Mouse (Mus musculus) kidney, embryonic 15.5 days (tissue): ENCODE data around the gene Slc2a2. TPM values are rescaled to one million over a fixed set of nuclear protein-coding genes. Genes with fewer than 3 reads are reported as not detected.

ENCODE experiments used
- ATAC-seq: fragments of 200-750 bp; cut with Nextera tagmentation; replicated peaks from 2 replicates; pipeline ENCODE4 v1.8.0; 2017; ENCODE audit warnings: moderate TSS enrichment; ENCODE audit not compliant: low FRiP score
- H3K27ac ChIP-seq: fragments of 300-500 bp; sonication (generic); 2 replicates; pipeline ENCODE4 v1.5.1; 2015; ENCODE audit warnings: mild to moderate bottlenecking, inconsistent platforms
- H3K27me3 ChIP-seq: fragments of 300-500 bp; sonication (generic); 2 replicates; pipeline ENCODE4 v1.6.1; 2015; ENCODE audit warnings: inconsistent platforms
- H3K36me3 ChIP-seq: fragments of 300-500 bp; sonication (generic); 2 replicates; pipeline ENCODE4 v1.6.1; 2015; ENCODE audit warnings: inconsistent platforms
- H3K4me1 ChIP-seq: fragments of 300-500 bp; sonication (generic); 2 replicates; pipeline ENCODE4 v1.6.1; 2015; ENCODE audit warnings: inconsistent platforms
- H3K4me2 ChIP-seq: fragments of 300-500 bp; sonication (generic); 2 replicates; pipeline ENCODE4 v1.6.1; 2015; ENCODE audit warnings: moderate library complexity, mild to moderate bottlenecking, inconsistent platforms
- H3K4me3 ChIP-seq: fragments of 300-500 bp; sonication (generic); replicated peaks from 2 replicates; pipeline ENCODE4 v1.5.1; 2015; ENCODE audit warnings: mild to moderate bottlenecking, inconsistent platforms
- H3K9ac ChIP-seq: fragments of 300-500 bp; sonication (generic); 2 replicates; pipeline ENCODE4 v1.6.1; 2015; ENCODE audit warnings: mild to moderate bottlenecking, inconsistent platforms
- H3K9me3 ChIP-seq: fragments of 300-500 bp; sonication (generic); replicated peaks from 2 replicates; pipeline ENCODE4 v1.6.1; 2016; ENCODE audit warnings: inconsistent platforms
- WGBS: fragments of 180-500 bp; shearing (Covaris S2); methylation state at CpG from one replicate; pipeline ENCODE4 v1.1.7; 2015; ENCODE audit warnings: mixed read lengths; 5-methylcytosine and 5-hydroxymethylcytosine counted together
- polyA plus RNA-seq: library from polyadenylated mRNA; unstranded; fragments of >200 nt; fragmentation: Nextera tagmentation; extraction: Ambion mirVana; gene quantifications from 2 replicates; pipeline ENCODE4 v1.2.1, GENCODE M21; 2015

Slc2a2 gene
- 16.8 and 18.8 TPM in 2 replicates for polyA plus RNA-seq

DNA sequence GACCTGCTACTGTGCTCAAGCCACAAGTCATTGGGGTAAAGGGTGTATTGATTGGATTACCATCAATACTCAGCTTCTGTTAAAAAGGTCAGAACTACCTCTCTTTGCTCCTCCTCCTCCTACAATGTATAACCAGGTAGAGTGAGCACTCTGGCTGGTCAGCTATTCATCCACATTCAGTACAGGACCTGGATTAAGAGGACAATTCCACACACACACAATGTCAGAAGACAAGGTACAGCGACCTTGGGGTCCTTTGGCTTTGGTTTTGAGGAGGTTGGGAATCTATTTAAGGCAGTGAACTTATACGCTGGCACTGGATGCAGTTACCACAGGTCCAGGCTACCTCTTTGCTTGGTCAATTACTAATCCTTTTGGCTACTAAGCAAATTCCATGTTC is at the start of gene Slc2a2:
Gene Slc2a2 (plus strand): TSS at position 107 of the 400 bp plus-strand sequence.
- H3K27ac ChIP-seq = no peak within 1 kb of the TSS; the same call in 1 of the 2 replicates

GRCm38 (mm10) chr3:28652574-28652973 is 45.1 kb upstream of the Slc2a2 start:
- no peaks in the 10 kb centered on the region for H3K9me3 ChIP-seq
- H3K4me3 ChIP-seq = no peak overlapping the region
- ATAC-seq = no peak
- H3K4me1 ChIP-seq = no peaks in the 10 kb centered on the region
- no peaks in the 10 kb centered on the region for H3K36me3 ChIP-seq
- WGBS = 79% methylated on average over 3 of the region's 3 CpGs
- H3K9ac ChIP-seq = no peak overlapping the region
- no peak overlapping the region for H3K4me2 ChIP-seq
- no peaks in the 10 kb centered on the region for H3K27me3 ChIP-seq
- no peak overlapping the region for H3K27ac ChIP-seq

More for the DNA sequence above, at the start of gene Slc2a2:
- Histone ChIP-seq H3K9me3 (no peaks in the 10 kb centered on the region), H3K4me1 (no peaks in the 10 kb centered on the region), H3K27me3 (no peaks in the 10 kb centered on the region), H3K4me3 (no peak within 1 kb of the TSS), H3K9ac (no peak within 1 kb of the TSS), H3K4me2 (no peak within 1 kb of the TSS), H3K36me3 (no peaks in the 10 kb centered on the region)
- ATAC-seq = 0 out of 2 replicates have a peak, but pooled peaks have one; percentile 55
- 78% methylated on average over 2 of the region's 2 CpGs for WGBS

DNA sequence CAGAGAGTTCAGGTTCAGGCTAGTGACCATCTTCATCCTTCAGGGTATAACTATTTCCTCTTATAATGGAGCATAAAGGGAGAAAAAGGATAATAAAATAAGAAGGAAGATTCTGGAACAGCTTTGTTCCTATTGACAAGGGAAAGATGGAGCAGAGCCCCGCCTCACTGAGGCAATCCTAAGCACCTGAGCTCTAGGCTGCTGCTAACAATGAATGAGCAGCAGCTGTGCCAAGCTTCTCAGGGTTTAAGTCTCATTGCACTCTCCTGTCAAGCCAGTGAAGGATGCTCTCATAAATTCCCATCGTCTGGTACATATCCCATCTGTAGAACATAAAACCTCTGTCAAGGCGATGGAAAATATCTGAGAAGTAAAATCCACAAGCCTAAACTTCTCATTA is 44.7 kb upstream of the Slc2a2 start:
- no peak overlapping the region for H3K4me2 ChIP-seq
- no peak overlapping the region for H3K27ac ChIP-seq
- no peak overlapping the region for H3K4me3 ChIP-seq
- no peaks in the 10 kb centered on the region for H3K36me3 ChIP-seq
- ATAC-seq = no peak
- H3K4me1 ChIP-seq = no peaks in the 10 kb centered on the region
- no peaks in the 10 kb centered on the region for H3K9me3 ChIP-seq
- H3K27me3 ChIP-seq = no peaks in the 10 kb centered on the region
- WGBS = 63% methylated on average over 3 of the region's 3 CpGs
- H3K9ac ChIP-seq = no peak overlapping the region

GRCm38 (mm10) chr3:28654740-28655139 is 43.0 kb upstream of the Slc2a2 start:
- no peaks in the 10 kb centered on the region for H3K4me1 ChIP-seq
- no peak overlapping the region for H3K4me2 ChIP-seq
- no peak overlapping the region for H3K27ac ChIP-seq
- no peaks in the 10 kb centered on the region for H3K9me3 ChIP-seq
- no peak for ATAC-seq
- no peak overlapping the region for H3K9ac ChIP-seq
- no peak overlapping the region for H3K4me3 ChIP-seq
- no peaks in the 10 kb centered on the region for H3K36me3 ChIP-seq
- no peaks in the 10 kb centered on the region for H3K27me3 ChIP-seq

DNA sequence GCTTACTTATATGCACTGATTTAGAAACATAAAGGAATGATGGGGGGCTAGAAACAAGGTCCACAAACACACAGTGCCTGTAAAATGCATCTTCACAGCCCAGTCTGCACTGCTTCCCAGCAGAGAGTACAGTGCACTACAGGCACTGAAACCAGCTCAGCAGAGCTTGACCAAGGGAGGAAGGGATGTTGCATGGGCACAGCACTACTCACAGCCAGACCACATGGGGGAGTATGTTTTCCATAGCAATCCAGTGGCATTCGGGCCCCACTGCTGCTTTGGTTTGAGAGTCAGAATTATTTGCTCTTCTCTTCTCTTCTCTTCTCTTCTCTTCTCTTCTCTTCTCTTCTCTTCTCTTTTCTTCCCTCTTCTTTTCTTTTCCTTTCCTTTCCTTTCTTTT is 39.4 kb upstream of the Slc2a2 start:
- H3K27ac ChIP-seq = no peak overlapping the region
- no peaks in the 10 kb centered on the region for H3K27me3 ChIP-seq
- no peak overlapping the region for H3K4me3 ChIP-seq
- H3K36me3 ChIP-seq = no peaks in the 10 kb centered on the region
- WGBS = 32% methylated on average over 1 of the region's 1 CpGs
- no peaks in the 10 kb centered on the region for H3K9me3 ChIP-seq
- H3K4me1 ChIP-seq = no peaks in the 10 kb centered on the region
- H3K9ac ChIP-seq = no peak overlapping the region
- peak; percentile 94 for ATAC-seq
- no peak overlapping the region for H3K4me2 ChIP-seq

GRCm38 (mm10) chr3:28680851-28681250 is 16.9 kb upstream of the Slc2a2 start:
- Histone ChIP-seq H3K4me3 (no peak overlapping the region), H3K4me1 (0 out of 2 replicates have a peak, but pooled peaks cover 6% of the 10 kb centered on the region), H3K4me2 (no peak overlapping the region), H3K27me3 (no peaks in the 10 kb centered on the region), H3K9me3 (no peaks in the 10 kb centered on the region), H3K27ac (no peak overlapping the region), H3K9ac (no peak overlapping the region), H3K36me3 (no peaks in the 10 kb centered on the region)
- ATAC-seq = no peak
- WGBS = 90% methylated on average over 7 of the region's 7 CpGs

DNA sequence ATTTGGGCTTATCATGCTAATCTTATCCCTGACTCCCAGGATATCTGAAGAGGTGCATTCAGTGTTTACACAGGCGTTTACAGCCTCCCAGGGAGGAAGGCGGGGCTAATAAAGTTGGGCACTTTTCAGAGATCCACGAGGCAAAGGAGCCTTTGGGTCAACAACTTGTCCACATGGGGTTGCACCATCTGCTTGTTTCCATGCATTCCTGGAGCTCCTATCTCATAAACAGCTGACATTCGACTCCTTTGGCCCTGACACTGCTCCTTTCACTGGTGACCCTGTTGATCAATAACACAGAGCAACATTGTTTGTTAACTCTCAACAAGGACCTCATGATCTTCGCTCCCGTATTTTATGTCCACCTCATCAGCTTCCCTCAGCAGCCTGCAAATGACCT is 15.8 kb upstream of the Slc2a2 start:
- ATAC-seq = peak; percentile 25; the same call in 1 of the 2 replicates
- no peak overlapping the region for H3K4me3 ChIP-seq
- H3K9ac ChIP-seq = no peak overlapping the region
- H3K4me1 ChIP-seq = 0 out of 2 replicates have a peak, but pooled peaks cover 6% of the 10 kb centered on the region
- H3K27ac ChIP-seq = peak overlapping the region; percentile 24; the same call in 1 of the 2 replicates
- H3K9me3 ChIP-seq = no peaks in the 10 kb centered on the region
- no peak overlapping the region for H3K4me2 ChIP-seq
- H3K27me3 ChIP-seq = no peaks in the 10 kb centered on the region
- 35% methylated on average over 6 of the region's 6 CpGs for WGBS
- H3K36me3 ChIP-seq = no peaks in the 10 kb centered on the region

DNA sequence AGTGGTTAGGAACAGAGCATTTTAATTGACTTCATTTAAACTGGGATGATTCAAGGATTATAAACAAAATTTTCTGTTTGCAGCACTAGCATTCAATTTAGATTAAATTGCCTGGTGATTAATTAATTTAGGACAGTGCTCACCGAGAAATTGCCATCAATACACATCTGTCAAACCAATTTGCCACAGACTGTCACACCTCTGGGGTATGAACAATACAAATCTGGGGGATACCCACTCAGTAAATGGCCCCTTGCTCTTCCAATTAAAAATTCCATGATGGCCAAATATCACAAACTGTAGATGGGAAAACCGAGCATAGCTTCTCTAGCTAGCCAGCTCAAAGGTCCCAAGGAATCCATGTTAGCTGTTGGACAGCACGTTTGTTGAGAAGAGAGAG is 15.3 kb upstream of the Slc2a2 start:
- H3K9me3 ChIP-seq = no peaks in the 10 kb centered on the region
- no peaks in the 10 kb centered on the region for H3K27me3 ChIP-seq
- 78% methylated on average over 3 of the region's 3 CpGs for WGBS

DNA sequence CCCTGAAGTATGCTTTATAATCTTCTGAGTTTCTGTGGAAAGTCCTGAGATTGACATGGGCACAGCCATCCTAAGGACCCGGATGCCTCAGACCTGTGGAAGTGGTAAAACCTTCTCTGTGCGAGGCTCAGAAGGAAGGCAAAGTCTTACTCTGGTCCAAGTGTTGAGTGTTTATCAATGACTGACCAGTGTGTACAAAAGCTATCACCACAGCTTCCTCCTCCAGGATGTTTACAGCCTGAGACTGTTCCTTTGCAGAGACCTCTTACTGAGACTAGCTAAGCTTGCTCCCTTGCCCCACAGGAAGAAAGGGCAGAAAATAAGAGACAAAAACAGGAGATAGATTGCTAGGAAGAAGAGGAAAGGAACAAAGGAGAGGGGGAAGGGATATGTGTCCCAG is 12.2 kb upstream of the Slc2a2 start:
- Histone ChIP-seq H3K9ac (no peak overlapping the region), H3K4me1 (0 out of 2 replicates have a peak, but pooled peaks cover 6% of the 10 kb centered on the region), H3K27ac (no peak overlapping the region), H3K9me3 (no peaks in the 10 kb centered on the region), H3K27me3 (no peaks in the 10 kb centered on the region), H3K36me3 (no peaks in the 10 kb centered on the region), H3K4me3 (no peak overlapping the region), H3K4me2 (no peak overlapping the region)
- 89% methylated on average over 2 of the region's 2 CpGs for WGBS
- no peak for ATAC-seq

More for the DNA sequence above, 15.3 kb upstream of the Slc2a2 start:
- no peaks in the 10 kb centered on the region for H3K36me3 ChIP-seq
- no peak for ATAC-seq
- no peak overlapping the region for H3K4me2 ChIP-seq
- 0 out of 2 replicates have a peak, but pooled peaks cover 6% of the 10 kb centered on the region for H3K4me1 ChIP-seq
- no peak overlapping the region for H3K9ac ChIP-seq
- no peak overlapping the region for H3K4me3 ChIP-seq
- H3K27ac ChIP-seq = no peak overlapping the region

DNA sequence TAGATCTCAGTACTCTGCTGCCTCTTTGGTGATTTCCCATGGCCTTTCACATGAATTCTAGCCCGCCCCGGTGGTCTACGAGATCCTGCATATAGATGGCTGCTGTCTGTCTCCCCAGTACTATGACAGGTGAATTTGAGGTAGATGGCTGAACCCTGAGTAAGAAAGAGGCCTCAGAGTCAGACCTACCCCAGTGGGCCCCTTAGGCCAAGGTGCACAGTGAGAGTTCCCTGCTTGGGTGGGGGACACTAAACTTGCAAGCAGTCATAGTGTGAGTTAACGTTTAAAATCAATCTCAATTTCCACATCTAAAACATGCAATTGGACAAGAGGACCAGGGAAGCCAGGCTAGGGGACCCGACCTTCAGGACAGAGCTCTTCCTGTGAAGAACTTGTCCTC is 2.9 kb upstream of the Slc2a2 start:
- Histone ChIP-seq H3K9ac (no peak overlapping the region), H3K9me3 (no peaks in the 10 kb centered on the region), H3K4me3 (no peak overlapping the region), H3K36me3 (no peaks in the 10 kb centered on the region), H3K27me3 (no peaks in the 10 kb centered on the region), H3K4me2 (no peak overlapping the region), H3K27ac (no peak overlapping the region), H3K4me1 (no peaks in the 10 kb centered on the region)
- no peak for ATAC-seq
- WGBS = 89% methylated on average over 5 of the region's 5 CpGs

- H3K27me3 ChIP-seq = no peaks in the 10 kb centered on the region
- no peaks in the 10 kb centered on the region for H3K36me3 ChIP-seq
- no peak overlapping the region for H3K4me3 ChIP-seq
- no peaks in the 10 kb centered on the region for H3K9me3 ChIP-seq
- ATAC-seq = peak; percentile 65
- no peaks in the 10 kb centered on the region for H3K4me1 ChIP-seq
- H3K27ac ChIP-seq = peak overlapping the region; percentile 20; the same call in 1 of the 2 replicates
- H3K4me2 ChIP-seq = no peak overlapping the region
- H3K9ac ChIP-seq = no peak overlapping the region
- 65% methylated on average over 13 of the region's 13 CpGs for WGBS
These were observed 2.1 kb upstream of the Slc2a2 start for GRCm38 (mm10) chr3:28695608-28696007.

DNA sequence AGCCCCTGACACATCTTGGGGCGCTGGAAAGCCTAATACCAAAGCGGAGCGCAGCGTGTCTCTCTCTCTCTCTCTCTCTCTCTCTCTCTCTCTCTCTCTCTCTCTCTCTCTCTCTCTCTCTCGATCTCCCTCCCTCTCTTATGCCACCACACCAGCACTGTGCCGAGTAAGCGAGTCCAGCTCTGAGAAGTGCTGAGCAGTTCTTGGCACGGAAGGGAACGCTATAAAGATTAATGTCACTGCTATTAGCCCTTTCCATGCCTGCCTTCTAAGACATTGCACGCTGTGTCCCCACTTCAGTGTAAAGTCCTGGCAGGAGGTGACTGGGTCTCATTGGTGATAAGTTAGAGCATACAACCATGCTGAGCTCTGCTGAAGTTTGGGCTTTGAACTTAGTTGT is 1.5 kb upstream of the Slc2a2 start:
- ATAC-seq = no peak
- Histone ChIP-seq H3K4me3 (no peak overlapping the region), H3K9me3 (no peaks in the 10 kb centered on the region), H3K27me3 (no peaks in the 10 kb centered on the region), H3K9ac (no peak overlapping the region), H3K4me2 (no peak overlapping the region), H3K36me3 (no peaks in the 10 kb centered on the region), H3K27ac (peak overlapping the region; percentile 20; the same call in 1 of the 2 replicates), H3K4me1 (no peaks in the 10 kb centered on the region)
- WGBS = 59% methylated on average over 10 of the region's 10 CpGs

DNA sequence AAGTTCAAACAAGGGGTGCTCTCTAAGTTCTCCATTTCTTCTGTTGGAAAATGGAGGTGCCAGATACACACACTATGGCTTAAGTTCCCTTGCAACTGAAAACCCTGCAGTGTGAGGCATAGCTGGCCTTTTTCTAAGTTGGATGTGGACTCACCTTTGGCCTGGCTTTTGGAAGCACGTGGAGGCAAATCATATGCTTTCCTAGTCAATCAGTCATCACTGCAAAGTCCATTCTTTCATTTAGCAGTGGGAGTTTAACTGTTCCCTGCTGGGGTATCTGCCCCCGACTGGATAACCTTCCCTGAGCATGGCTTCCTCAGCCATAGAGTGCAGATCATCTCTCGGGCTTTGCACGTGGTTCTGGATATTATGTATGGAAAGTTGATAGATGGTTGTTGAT is 1.9 kb downstream of the Slc2a2 start:
- Histone ChIP-seq H3K4me1 (no peaks in the 10 kb centered on the region), H3K9ac (no peak overlapping the region), H3K36me3 (no peaks in the 10 kb centered on the region), H3K27ac (no peak overlapping the region), H3K4me2 (no peak overlapping the region), H3K4me3 (no peak overlapping the region), H3K27me3 (no peaks in the 10 kb centered on the region), H3K9me3 (no peaks in the 10 kb centered on the region)
- ATAC-seq = no peak
- WGBS = 62% methylated on average over 4 of the region's 4 CpGs
